Mouse (Mus musculus) intestine, postnatal 0 days (tissue): Measurements from ENCODE around the gene Acot7. TPM values are rescaled to one million over a fixed set of nuclear protein-coding genes. Genes with fewer than 3 reads are reported as not detected.

Source experiments
- ATAC-seq: fragments of 200-750 bp; cut with Nextera tagmentation; 2 replicates; pipeline ENCODE4 v1.8.0; 2017; ENCODE audit warnings: mild to moderate bottlenecking, moderate TSS enrichment, moderate library complexity
- H3K27ac ChIP-seq: fragments of 300-500 bp; sonication (generic); 2 replicates; pipeline ENCODE4 v1.5.1; 2014; ENCODE audit warnings: mild to moderate bottlenecking, low read depth, low read length, moderate library complexity
- H3K27me3 ChIP-seq: fragments of 300-500 bp; sonication (generic); replicated peaks from 2 replicates; pipeline ENCODE4 v1.6.1; 2014; ENCODE audit warnings: low read length, mixed read lengths; ENCODE audit not compliant: control insufficient read depth, insufficient read depth
- H3K36me3 ChIP-seq: fragments of 300-500 bp; sonication (generic); 2 replicates; pipeline ENCODE4 v1.6.1; 2014; ENCODE audit warnings: mild to moderate bottlenecking, moderate library complexity; ENCODE audit not compliant: control insufficient read depth, insufficient read depth
- H3K4me1 ChIP-seq: fragments of 300-500 bp; sonication (generic); replicated peaks from 2 replicates; pipeline ENCODE4 v1.6.1; 2014; ENCODE audit warnings: antibody characterized with exemption, low read length, mixed read lengths; ENCODE audit not compliant: control insufficient read depth, insufficient read depth
- H3K4me2 ChIP-seq: fragments of 300-500 bp; sonication (generic); replicated peaks from 2 replicates; pipeline ENCODE4 v1.6.1; 2014; ENCODE audit warnings: low read depth, mild to moderate bottlenecking, moderate library complexity
- H3K4me3 ChIP-seq: fragments of 300-500 bp; sonication (generic); 2 replicates; pipeline ENCODE4 v1.5.1; 2014; ENCODE audit warnings: low read depth, low read length
- H3K9ac ChIP-seq: fragments of 300-500 bp; sonication (generic); 2 replicates; pipeline ENCODE4 v1.6.1; 2014; ENCODE audit warnings: mild to moderate bottlenecking, low read depth, low read length
- H3K9me3 ChIP-seq: fragments of 300-500 bp; sonication (generic); 2 replicates; pipeline ENCODE4 v1.6.1; 2016; ENCODE audit warnings: mixed run types; ENCODE audit not compliant: control insufficient read depth
- CTCF ChIP-seq: sonication (generic); IDR thresholded peaks from 2 replicates; pipeline ENCODE4 v1.5.1; 2016; ENCODE audit warnings: low read depth, mild to moderate bottlenecking, control low read depth, antibody characterized with exemption, moderate library complexity
- WGBS: fragments of 180-500 bp; shearing (Covaris S2); extraction: QIAGEN DNeasy Blood & Tissue Kit; methylation state at CpG from one replicate; pipeline ENCODE4 v1.1.7; 2014; 5-methylcytosine and 5-hydroxymethylcytosine counted together
- polyA plus RNA-seq: library from polyadenylated mRNA; unstranded; fragments of >200 nt; fragmentation: Nextera tagmentation; extraction: Ambion mirVana; gene quantifications from 2 replicates; pipeline ENCODE4 v1.2.1, GENCODE M21; 2015

Gene Acot7
- polyA plus RNA-seq, 1 experiment from 2014 or later = 28.7 TPM

DNA sequence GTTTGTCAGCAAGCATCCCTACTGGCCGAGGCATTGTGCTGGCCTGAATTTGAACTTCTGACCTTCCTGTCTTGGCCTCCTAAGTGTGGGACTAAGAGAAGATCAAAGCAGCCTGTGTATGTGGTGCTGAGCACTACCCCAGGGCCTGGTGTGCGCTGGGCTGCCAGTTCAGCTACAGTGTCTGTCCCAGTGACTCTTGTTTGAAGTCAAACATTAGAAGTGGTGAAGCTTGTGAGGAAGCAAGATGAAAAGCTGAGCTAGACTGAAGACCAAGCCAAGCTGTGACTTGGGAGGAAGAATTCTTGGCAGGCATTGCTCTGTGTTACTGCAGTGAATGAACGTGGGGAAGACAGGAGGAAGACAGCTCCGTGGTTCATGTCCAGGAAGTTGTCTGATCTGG, 31.7 kb downstream of the Acot7 start:
- 0 out of 2 replicates have a peak, but pooled peaks cover 4% of the 10 kb centered on the region for H3K4me1 ChIP-seq
- TF ChIP-seq CTCF = no peak
- no peaks in the 10 kb centered on the region for H3K9me3 ChIP-seq
- no peak overlapping the region for H3K27ac ChIP-seq
- H3K36me3 ChIP-seq = no peaks in the 10 kb centered on the region
- H3K4me2 ChIP-seq = no peak overlapping the region
- 43% methylated on average over 4 of the region's 4 CpGs for WGBS
- H3K27me3 ChIP-seq = no peaks in the 10 kb centered on the region
- no peak overlapping the region for H3K9ac ChIP-seq
- ATAC-seq = no peak
- no peak overlapping the region for H3K4me3 ChIP-seq

DNA sequence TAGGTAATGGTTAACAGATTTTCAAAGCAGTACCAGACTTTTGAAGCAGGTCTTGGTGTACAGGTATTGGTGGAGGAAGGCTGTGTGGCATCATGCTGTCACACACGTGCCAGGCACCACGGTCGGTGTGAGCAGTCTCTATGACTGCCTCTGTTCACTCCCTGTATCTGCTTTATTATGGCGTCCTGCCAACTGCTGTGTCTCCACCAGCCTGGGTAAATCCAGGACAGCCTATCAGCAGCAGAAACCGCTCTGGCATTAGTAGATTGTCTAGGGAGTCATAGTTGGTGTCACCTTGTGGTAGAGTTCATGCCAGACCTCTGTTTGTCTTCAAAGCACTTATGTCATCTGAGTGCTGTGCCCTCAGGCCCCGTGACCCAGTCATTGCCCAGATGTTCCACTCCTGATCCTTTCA, 34.2 kb downstream of the Acot7 start:
- WGBS = 40% methylated on average over 6 of the region's 6 CpGs
- Histone ChIP-seq H3K4me2 (no peak overlapping the region), H3K9me3 (no peaks in the 10 kb centered on the region), H3K9ac (no peak overlapping the region), H3K36me3 (no peaks in the 10 kb centered on the region), H3K4me3 (no peak overlapping the region), H3K27ac (no peak overlapping the region), H3K4me1 (0 out of 2 replicates have a peak, but pooled peaks cover 7% of the 10 kb centered on the region), H3K27me3 (no peaks in the 10 kb centered on the region)
- no peak for TF ChIP-seq CTCF
- peak; percentile 39; the same call in 1 of the 2 replicates for ATAC-seq

DNA sequence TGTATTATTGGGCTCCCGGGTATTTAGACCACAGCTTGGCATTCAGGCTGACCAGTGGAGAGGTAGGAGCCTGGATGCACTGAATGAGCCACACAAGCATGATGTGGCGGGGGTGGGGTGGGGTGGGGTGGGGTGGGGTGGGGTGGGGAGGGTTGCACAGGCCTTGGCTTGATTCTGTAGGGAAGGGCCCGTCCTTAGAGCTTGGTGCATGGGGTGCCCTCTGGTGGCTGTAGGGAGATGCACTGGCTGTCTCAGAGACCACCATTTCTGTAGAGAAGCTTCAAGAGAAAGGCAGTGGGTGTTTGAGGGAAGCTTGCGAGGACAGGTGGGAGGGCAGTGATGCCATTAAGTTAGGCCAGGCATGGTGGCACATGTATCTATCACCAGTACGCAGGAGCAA, 34.6 kb downstream of the Acot7 start:
- H3K4me2 ChIP-seq = no peak overlapping the region
- no peak for ATAC-seq
- H3K4me3 ChIP-seq = no peak overlapping the region
- WGBS = 36% methylated on average over 5 of the region's 5 CpGs
- peak; percentile 81 for TF ChIP-seq CTCF
- H3K36me3 ChIP-seq = no peaks in the 10 kb centered on the region
- H3K9ac ChIP-seq = no peak overlapping the region
- H3K27ac ChIP-seq = no peak overlapping the region
- H3K9me3 ChIP-seq = no peaks in the 10 kb centered on the region
- H3K4me1 ChIP-seq = 0 out of 2 replicates have a peak, but pooled peaks cover 7% of the 10 kb centered on the region
- no peaks in the 10 kb centered on the region for H3K27me3 ChIP-seq

DNA sequence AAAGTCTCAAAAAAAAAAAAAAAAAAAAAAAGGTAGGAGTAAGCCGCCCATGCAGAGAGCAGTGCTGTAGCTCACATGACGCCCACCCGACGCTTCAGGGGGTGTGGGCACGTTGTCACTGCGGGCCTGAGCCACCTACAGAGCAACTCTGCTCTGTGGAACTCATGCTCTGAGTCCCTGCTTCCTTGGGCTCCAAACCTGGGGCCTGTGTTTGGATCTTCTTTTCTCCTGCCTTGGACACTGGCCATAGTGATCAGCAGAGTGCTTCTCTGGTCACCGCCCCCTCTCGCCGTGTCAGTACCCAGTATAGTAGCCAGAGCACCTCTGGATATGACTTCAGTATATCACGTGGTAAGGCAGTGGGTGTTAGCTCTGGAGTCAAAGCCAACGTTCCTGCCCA, 35.0 kb downstream of the Acot7 start:
- Histone ChIP-seq H3K36me3 (peaks cover 1% of the 10 kb centered on the region; the same call in 1 of the 2 replicates), H3K9ac (no peak overlapping the region), H3K4me1 (0 out of 2 replicates have a peak, but pooled peaks cover 7% of the 10 kb centered on the region), H3K27ac (no peak overlapping the region), H3K4me3 (no peak overlapping the region), H3K4me2 (no peak overlapping the region), H3K27me3 (no peaks in the 10 kb centered on the region), H3K9me3 (no peaks in the 10 kb centered on the region)
- no peak for ATAC-seq
- TF ChIP-seq CTCF = no peak
- WGBS = 64% methylated on average over 11 of the region's 11 CpGs

DNA sequence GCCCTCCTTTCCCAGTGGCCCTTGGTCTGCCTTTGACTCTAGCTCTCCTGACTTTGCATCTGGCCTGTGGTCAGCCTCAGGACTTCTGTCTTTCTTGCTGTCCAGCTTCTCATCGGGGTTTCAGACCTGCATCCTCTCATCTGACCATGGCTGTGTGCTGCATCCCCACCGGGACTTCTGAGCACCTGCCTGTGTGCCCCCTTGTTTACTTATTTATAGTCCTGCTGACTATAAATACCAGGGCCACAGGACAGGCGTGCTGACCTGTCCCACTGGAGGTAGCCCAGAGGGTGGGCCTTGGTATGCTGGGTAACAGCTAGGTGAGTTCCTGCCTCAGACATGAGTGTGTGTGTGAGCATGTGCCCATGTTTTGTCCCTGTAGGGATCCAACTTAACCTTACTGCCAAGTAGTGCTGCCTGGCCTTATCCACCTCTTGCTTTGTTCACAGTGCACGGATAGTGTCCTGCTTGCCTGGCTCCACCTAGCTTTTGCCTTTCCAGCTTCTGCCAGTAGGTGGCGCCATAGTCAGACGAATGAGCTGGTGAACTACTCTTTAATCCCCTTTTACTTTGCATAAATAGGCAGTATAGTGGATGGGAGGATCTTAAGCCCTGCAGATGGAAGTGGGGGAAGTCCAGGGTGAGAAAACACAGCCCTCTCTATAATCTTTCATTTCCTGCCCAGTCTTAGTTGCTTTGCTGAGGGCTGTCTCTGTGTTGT, 36.0 kb downstream of the Acot7 start:
- Histone ChIP-seq H3K4me2 (peak overlapping the region; percentile 24), H3K36me3 (peaks cover 4% of the 10 kb centered on the region; the same call in 1 of the 2 replicates), H3K27ac (peak overlapping the region; percentile 88), H3K4me3 (no peak overlapping the region), H3K9ac (no peak overlapping the region), H3K9me3 (no peaks in the 10 kb centered on the region), H3K4me1 (0 out of 2 replicates have a peak, but pooled peaks cover 7% of the 10 kb centered on the region), H3K27me3 (no peaks in the 10 kb centered on the region)
- peak; percentile 98 for TF ChIP-seq CTCF
- ATAC-seq = peak; percentile 36
- WGBS = 37% methylated on average over 6 of the region's 6 CpGs

DNA sequence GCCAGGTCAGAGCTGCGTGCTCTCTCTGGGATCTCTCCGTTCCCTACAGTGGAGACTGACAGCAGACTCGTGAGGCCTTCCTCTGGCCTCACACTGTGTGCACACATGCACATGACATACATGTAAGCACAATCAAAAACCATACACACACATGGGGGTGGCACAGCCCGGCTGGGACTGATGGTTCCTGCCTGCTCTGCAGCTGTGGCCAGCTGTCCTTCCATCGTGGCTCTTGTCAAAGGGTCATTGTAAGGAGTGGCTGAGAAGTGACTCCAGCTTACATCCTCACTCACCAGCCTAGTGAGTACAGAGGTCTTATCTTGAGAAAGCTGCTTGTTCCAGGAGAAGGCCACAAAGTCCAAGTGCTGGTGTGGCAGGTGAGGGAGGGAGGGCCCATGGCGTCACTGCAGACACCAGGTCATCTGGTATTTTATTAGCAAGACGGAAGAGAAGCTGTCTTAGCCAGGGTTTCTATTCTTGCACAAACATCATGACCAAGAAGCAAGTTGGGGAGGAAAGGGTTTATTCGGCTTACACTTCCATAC, 37.0 kb downstream of the Acot7 start:
- H3K27me3 ChIP-seq = no peaks in the 10 kb centered on the region
- peak; percentile 93 for ATAC-seq
- peak overlapping the region; percentile 88 for H3K27ac ChIP-seq
- H3K36me3 ChIP-seq = peaks cover 4% of the 10 kb centered on the region; the same call in 1 of the 2 replicates
- no peak for TF ChIP-seq CTCF
- WGBS = 34% methylated on average over 7 of the region's 8 CpGs
- 0 out of 2 replicates have a peak, but pooled peaks cover 7% of the 10 kb centered on the region for H3K4me1 ChIP-seq
- peak overlapping the region; percentile 24; the same call in 1 of the 2 replicates for H3K4me2 ChIP-seq
- H3K9me3 ChIP-seq = no peaks in the 10 kb centered on the region
- no peak overlapping the region for H3K9ac ChIP-seq
- no peak overlapping the region for H3K4me3 ChIP-seq
